Mouse (Mus musculus) c-Kit-negative CD71-positive TER-119-positive erythroid progenitor cells, embryonic 14.5 days (primary cell): ENCODE results near the gene Upk1b.
A peak's percentile ranks its signal among the peaks of the same experiment; 100 is the strongest.
"Not testable (repeated sequence)": the region's sequence is repeated elsewhere in the genome, so short reads cannot be mapped to it uniquely, and the experiment has no call there.

ENCODE experiments used
- DNase-seq: peaks from one replicate; pipeline ENCODE4 v3.0.0-alpha.2; 2013; ENCODE audit warnings: low read depth, low spot score

Gene Upk1b

DNA sequence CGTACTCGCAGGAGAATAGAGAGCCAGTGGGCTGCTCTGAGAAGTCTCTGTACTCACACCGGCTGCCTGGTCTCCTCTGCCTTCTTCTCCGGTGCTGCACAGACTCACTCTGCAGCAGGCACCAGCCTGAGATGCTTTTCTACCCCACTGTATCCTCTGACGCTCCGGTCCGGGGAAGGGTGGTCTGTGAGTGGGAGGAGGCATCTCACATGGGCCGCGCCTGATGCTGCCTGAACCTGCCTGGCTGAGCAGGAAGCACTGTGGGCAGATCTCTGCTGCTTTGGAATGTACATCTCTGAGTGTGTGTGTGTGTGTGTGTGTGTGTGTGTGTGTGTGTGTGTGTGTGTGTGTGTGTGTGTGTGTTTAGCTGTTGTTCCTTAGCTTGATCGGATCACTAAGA is at the start of gene Upk1b:
TSS of gene Upk1b (minus strand) at position 238 of the 400 bp plus-strand sequence.
- no peak for DNase-seq

DNA sequence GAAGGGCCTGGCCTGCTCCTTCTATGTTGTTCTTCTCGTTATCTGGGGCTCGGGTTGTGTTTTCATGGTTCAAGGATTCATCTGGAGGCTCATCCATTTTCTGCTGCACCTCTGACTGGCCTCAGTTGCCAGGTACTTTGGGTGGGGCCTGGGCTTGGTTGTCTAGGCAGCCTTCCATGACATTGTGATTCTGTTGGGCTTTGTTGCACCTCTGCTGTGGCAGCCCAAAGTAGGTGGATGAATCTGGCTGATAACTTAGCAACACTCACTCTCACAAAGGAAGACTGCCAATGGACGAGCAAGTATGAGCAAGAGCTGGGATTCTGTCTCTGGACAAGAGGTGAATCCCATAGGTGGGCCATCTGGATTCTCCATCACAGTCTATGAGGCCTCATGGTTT is 28.5 kb upstream of the Upk1b start, which contains the start of gene 4930435E12Rik:
TSS of gene 4930435E12Rik (minus strand) at position 101 of the 400 bp plus-strand sequence.
- no peak for DNase-seq

DNA sequence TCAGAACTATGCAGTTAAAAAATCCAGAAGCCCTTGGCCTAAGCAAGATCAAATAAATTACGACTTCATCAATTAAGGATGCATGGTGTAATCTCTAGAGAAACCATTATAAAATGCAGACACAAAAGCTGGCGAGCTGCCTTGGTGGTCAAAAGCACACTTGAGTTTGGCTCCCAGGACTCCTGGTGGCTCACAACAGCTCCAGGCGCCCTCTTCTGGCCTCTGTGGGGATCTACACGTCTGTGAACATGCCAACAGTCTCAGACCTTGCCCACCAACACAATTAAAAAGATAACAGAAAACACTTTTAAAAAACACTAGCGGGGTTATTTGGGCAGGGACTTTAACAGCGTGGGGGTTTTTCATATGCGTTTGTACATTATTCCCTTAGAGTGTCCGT is 12.4 kb upstream of the Upk1b start:
- DNase-seq = peak; percentile 8

DNA sequence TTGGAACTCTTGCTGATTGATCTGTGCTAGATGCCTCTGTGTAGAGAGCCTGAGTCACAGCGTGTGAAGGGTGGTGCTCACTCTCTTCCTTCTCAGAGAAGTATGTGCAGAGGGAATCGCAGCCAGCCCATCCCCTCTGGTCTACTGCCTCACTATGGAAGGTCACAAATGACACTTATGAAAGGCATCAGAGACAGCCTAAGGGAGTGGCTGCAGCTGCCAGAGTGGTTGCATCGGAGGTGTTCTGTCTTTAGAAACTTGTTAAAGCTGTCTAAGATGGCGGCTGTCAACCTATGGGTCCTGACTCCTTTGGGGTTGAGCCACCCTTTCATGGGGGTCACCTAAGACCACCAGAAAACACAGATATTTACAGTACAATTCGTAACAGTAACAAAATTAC is 10.1 kb upstream of the Upk1b start:
- no peak for DNase-seq

DNA sequence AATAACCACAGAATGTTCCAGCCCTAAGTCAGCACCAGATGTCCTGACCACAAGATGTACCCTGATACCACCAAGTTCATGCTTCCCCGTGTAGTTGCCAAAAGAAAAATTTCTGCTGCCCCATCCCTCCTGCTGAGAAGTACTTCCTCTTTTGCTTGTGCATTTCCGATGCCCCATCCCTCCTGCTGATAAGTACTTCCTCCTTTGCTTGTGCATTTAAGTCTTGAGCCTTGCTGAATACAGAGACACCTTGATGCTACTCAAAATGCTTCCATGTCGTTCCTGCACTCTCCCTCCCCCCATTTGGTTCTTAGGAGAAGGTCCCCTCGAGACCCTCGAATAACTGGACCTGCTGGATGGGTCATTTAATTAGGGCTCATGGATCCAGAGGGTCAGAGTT is 7.7 kb upstream of the Upk1b start:
- not testable (repeated sequence) for DNase-seq

DNA sequence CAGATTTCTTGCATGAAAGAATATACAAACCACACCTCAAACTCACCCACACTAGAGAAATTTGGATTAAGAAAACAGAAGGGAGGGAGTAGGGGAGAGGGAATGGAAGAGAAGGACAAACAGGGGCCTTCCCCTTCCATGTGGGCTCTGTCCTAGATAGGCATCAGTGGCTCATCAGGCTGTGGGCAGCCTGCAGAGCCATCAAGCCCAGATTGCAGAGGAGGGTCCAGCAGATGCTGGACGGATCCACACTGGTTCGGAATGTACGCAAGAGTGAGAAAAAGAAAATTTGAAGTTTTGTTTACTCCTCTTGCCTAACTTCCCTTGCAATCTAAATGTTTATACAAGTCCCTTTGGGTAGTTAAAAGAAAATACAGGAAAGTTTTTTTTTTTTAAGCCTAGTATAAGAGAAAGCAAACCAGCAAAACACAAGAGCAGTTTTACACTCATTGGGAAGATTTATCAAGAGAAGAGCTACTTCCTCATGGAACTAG is 1.1 kb downstream of the Upk1b start:
- no peak for DNase-seq

DNA sequence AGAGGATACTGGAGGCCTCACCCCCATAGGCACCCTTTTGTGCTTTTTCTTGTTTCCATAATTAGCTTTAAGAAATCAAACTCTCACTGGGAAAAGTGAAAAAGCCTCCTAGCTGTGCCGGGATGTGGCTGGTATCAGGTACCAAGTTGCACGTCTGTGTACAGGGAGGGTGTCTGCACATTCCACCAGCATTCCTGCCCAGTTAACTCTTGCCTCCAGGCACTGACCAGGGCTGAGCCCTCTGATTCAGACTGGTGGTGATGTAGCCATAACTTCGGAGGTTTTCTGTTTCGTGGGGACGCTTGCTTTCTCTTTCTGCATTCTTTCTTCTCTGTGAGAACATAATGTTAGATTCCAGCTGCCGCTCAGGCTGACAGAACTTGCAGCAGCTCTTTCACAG is 7.0 kb downstream of the Upk1b start:
- no peak for DNase-seq

DNA sequence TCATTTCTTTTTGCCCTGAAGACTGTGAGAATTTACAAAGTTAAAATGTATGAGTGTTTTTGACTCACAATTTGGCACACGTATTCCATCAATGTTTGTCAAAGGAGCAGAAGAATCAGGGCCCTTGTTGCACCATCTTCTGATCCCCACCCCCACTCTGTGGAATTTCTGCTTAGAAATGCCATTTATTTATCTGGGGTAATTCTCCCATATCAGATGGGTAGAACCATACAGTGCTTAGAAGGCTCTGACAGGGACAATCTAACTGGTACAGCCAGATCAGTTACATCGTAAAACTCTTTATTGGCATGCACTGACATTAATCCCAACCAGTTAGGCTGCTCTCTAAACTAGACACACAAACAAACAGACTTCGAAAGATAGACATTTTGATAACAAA is 10.2 kb downstream of the Upk1b start:
- DNase-seq = no peak

DNA sequence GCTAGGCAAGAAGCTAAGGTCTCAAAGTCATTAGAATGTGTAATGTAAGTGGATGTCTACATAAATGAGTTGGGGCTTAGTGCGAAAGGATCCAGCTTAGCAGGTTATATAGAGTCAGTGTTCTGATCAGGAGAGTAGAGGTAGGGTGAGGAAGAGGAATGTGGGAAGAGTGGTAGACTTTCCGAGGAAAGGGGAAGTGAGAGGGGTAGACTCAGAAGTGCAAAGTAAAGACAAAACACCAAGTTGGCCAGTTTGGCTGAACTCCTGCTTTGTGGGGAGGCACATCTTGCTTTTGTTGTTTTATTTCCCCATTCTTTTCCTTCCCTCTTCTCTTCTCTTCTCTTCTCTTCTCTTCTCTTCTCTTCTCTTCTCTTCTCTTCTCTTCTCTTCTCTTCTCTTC is 11.1 kb downstream of the Upk1b start:
- no peak for DNase-seq

DNA sequence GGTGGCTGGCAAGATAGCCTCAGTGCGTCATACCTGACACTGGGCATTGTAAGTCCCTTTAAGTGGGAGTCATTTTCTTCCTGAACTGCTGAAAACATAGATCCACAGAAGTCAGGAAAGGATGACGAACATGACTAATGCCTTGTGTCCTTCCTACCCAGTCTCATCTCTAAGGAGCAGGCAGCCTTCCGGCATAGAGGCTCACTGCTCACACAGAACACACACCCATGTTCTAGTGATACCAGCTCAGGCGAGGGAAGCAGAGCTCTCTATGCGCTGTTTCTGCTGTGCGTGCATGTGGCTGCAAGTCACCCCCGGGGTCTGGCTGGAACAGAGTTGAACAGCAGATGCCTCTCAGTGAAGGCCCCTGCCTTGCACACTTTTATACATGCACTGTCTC is 14.8 kb downstream of the Upk1b start:
- DNase-seq = no peak

DNA sequence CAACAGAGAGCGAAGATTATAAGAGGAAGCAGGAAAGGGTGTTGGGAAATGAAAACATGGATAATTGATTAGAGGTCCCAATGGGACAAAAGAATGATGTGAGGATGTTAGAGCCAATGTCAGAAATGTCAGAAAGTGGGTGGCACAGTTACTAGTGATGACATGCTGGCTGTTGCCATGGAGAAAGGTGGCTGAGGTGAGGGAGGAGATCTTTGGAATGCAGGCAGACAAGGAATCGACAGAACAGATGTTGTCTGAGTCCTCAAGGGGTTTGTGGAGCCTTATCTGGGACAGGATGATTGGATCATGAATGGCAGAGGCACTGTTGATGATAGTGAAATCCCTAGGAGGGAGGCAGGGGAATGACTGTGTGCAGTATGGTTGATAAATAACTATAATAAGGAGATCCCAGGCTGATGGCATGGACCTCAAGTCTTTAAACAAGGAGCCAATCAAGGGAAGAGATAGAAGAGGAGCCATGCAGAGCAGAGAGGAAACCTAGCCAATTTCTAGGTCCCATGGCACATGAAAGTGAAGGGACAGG is 17.5 kb downstream of the Upk1b start:
- DNase-seq = no peak

DNA sequence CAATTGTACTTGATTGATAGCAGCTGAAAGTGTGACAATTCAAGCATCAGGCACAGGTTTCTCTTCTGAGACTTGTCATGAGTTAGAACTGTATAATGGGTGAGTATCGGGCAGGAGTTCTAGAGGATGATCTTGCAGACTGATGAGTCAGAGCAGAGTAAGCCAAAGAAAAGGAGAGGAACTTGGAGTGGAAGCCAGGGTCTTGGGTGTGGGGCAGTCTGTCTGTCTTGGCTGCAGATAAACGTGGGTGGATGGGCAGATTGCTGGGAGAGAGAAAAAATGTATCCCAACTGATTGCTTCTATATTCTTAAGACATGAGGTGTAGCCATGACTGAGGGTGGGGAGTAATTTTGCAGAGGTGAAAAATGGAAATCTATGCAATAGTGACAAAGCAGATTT is 18.2 kb downstream of the Upk1b start:
- DNase-seq = no peak

DNA sequence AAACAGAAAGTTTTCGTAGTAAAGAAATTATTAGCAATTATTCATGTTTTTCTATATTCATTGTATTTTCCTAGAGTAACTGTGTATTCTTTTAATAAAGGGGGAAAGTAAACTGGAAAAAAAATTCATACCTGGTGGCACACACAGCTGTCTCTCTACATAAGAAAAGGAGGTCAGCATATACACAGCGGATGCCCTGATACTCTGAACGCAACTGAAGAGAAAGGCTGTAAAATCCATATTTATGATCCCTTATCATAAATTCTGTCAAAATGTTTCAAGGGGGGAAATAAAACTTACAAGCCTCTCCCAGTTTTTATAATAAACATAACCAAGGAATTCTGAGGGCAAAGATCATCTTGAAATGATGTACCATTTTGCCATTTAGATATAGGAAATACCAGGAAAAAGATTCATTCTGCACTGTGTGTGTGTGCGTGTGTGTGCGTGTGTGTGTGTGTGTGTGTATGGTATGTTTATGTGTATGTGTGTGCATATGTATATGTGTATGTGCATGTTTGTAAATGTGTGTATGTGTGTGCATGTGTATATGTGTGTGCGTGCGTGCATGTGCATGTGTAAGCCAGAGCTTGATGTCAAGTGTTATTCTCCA is 19.1 kb downstream of the Upk1b start:
- DNase-seq = no peak

DNA sequence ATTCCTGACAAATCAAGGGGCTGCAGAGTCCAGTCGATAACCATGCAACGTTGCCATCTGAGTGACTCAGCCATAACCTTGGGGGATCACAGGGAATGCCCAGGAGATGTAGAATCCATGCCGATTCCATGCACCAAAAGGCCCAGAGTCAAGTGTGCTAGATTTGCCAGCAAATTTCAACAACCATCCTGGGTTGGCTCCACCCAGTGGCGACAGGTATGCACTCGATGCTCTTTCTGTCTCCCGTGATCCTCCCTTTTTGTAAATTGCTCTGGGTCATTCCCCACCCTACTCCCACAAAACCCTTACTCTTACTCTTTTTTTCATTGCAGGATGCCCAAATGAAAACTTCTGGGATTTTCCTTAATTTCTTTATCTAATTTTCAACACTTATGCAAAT is 23.8 kb downstream of the Upk1b start:
- DNase-seq = no peak

DNA sequence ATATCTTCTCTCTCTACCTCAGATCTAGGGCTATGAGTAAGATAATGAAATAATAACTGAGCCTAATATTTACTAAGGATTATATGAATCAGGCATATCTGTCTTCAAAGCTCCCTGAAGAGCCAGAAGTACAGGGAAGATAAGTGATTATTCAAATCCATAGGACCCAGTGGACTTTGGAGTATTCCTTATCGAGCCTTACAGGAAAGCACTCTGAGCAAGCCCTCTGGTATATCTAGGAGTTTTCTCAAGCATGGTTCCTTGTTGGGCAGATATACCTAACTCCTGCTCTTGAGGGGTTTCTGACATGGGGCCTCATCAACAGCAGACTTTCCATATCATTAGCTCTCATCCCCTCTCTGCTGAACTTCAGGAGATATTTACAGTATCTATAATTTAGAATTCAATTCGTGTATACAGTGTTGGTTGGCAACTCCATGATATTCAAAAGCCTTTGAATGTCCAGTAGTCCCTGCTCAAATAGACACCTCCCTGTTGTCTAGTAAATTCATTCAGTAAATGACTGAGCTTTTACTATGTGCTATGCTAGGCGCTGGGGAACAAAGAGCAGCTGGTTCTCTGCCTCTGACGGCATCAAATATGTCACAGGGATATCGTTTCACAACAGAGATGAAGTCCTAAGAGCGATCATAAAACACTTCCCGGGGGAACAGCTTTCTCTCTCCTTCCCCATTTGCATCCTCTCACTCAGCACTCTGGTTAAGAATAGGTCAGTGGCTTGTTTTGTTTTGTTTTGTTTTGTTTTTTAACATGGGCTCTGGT is 25.0 kb downstream of the Upk1b start:
- DNase-seq = no peak

DNA sequence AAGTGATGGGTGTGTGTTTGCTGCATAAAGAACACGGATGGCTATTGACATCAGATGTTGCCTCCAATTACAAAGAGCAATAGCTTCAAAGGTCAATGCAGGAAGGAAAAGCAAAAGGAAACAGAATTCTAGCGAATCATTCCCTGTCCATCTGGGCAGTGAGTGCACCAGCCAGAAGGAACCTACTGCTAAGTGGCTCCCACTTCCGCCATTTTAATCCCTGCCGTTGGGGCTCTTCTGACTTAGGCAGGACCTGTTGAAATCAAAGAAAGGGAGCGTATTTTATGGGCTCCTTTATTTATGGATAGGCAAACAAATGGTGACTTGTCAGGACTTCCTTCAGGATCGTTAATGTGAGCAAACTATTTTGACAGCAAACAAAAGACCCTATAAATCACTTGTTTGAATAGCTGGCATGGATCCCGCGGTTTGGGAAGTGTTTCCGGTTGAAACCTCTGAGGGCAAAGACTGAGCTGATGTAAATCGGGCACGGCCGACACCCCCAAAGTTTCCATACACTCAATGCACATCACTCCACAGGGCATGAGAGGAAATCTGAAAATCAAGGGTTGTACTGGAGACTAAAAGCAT is 27.1 kb downstream of the Upk1b start:
- DNase-seq = no peak

DNA sequence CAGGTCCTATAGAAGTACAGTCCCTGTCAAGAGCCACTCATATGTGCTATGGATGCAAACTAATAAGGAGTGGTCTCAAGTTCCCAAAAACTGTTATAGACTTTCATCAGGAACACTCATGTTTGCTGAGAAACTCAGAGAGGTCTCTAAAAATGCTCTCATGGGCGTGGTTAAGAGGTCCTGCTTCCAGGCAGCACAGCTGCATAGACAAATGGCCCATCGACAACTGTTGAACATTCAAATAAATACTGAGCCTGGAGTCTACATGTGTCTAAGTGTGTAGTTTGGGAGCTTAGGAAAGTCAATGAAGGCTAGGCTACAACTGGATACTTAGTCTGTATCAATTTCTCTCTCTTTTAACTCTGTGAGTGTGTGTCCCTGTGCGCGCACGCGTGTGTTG is 29.0 kb downstream of the Upk1b start:
- DNase-seq = no peak

DNA sequence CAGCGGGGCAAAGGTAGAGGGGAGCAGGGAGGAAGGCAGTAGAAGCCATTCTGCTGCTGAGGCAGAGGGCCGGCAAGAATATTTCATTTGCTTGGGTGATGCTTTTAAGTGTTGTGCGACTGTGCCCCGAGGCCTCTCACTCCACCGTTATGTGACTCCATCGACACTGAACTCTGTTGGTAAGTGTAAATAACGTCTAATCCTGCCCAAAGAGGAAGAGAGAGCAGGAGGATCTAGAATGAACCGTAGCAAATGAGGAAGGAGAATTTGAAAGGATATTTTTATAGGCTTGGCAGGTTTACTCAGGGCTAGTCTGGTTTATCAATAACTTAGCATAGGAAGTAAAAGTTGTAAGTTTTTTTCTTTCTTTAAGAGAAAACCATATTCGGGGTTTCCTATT is 30.6 kb downstream of the Upk1b start:
- no peak for DNase-seq

DNA sequence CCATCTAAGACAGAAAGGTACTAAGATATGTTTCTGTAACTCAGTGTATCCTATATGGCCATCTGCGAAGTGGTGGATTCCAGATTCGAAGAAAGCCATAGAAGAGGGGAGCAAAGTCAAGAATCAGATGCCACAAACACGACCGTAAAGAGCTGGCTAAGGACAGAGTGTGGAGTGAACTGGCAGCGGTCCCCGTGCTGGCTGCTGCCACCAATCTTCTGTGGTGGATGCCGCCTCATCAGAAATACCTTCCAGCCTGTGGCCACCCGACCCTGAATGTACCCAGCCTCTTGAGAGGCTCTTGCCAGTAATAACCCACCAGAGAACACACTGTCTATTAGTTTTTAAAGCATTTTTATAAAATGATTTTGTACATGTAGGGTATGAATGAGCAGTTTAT is 31.7 kb downstream of the Upk1b start:
- no peak for DNase-seq

DNA sequence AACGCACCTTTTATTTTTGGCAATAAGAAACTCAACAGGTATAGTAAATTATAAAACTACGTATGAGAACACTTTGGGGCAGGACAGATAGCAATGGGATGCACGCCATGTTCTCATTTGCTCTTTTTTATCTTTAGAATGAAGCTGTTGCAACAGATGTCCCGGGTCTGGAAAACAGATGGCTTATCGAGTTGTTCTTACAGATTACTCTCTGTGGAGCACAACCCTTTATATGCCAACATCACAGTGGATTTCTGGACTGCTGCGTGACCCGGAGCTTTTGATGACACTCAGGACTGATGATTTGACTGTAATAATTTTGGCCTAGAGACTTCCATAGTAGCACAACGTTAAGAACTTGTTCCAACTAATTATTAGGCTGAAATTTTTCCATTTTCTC is 32.4 kb downstream of the Upk1b start:
- DNase-seq = no peak

DNA sequence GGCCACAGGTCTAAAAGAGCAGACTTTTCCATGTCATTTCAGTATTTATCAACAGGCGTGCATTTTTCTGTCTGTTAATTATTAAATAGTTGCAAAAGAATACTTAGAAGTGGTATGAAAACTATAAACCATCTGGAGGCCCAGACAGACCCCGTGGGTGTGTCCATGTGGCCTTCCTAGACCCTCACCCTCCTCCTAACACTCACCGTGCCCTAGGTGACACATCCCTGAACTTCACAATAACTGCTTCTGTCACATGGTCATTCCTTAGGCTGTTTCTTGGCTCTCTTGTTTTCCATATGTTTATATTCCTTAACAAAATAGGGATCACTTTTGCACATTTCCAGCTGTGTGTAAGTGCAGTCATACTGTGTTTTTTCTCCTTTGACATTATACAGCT is 33.5 kb downstream of the Upk1b start:
- DNase-seq = no peak

DNA sequence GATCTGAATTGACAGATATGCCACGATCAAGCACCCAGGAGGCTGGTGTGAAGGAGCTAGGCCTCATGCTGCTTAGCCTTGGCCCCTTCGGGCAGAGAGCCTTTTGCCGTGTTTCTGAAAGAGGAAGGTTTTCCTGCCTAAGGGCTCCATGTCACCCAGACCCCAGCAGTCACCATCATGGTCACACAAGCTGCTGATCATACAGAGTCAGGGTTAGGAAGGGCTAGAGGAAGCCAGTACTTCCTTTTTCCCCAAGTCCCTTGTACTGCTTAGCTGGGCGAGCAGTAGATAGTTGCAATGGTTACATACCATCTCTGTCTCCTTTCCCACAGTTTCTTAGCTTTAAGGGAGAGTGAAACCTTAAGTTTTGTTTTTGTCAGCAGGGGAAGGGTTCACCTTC is 36.6 kb downstream of the Upk1b start:
- DNase-seq = no peak

DNA sequence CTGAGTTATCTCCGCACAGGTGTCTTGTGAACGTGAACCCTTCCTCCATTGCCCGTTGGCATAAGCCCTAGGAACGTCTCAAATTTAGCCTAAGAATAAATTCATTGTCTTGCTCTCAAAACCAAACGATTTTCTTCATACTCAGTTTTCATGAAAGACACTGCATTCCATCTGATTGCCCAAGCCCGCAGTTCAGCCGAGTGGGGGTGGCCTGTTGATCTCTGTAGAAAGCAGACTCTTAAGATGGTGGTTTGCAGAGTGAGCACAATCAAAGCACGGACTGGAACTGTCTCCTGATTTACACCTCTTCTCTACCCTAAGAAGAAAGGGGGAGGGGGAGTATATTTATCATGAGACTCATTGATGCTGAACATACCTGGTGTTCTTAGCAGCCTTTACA is 37.7 kb downstream of the Upk1b start:
- DNase-seq = no peak
